Mouse (Mus musculus) gonadal fat pad, adult 2 months (tissue): ENCODE data around the gene Arl4d. TPM values are rescaled to one million over a fixed set of nuclear protein-coding genes. Genes with fewer than 3 reads are reported as not detected.

ENCODE experiments used
- DNase-seq: peaks from one replicate; pipeline ENCODE4 v3.0.0-alpha.2; 2012; ENCODE audit warnings: low read depth
- polyA plus RNA-seq: library from polyadenylated mRNA; depleted of rRNA; stranded (reverse); fragments of >200 nt; gene quantifications from 2 replicates; pipeline ENCODE4 v1.2.3, GENCODE M21; 2012

Gene Arl4d
- polyA plus RNA-seq, 1 experiment = 18.8 TPM

- DNase-seq = no peak
Observed at GRCm38 (mm10) chr11:101677655-101678054, 12.3 kb downstream of the Arl4d start.

- no peak for DNase-seq
Observed at GRCm38 (mm10) chr11:101678770-101679169, 13.4 kb downstream of the Arl4d start.

GRCm38 (mm10) chr11:101679907-101680306, 14.6 kb downstream of the Arl4d start:
- DNase-seq = no peak

- DNase-seq = no peak
Observed at GRCm38 (mm10) chr11:101680634-101681325, 15.4 kb downstream of the Arl4d start.

GRCm38 (mm10) chr11:101681968-101682367, 16.6 kb downstream of the Arl4d start:
- DNase-seq = no peak

GRCm38 (mm10) chr11:101682410-101682960, 17.1 kb downstream of the Arl4d start:
- no peak for DNase-seq

GRCm38 (mm10) chr11:101687351-101688301, 22.3 kb downstream of the Arl4d start:
- no peak for DNase-seq

GRCm38 (mm10) chr11:101689701-101690113, 24.4 kb downstream of the Arl4d start:
- DNase-seq = no peak

- DNase-seq = no peak
Observed at GRCm38 (mm10) chr11:101690326-101690725, 25.0 kb downstream of the Arl4d start.

GRCm38 (mm10) chr11:101695906-101696661, 30.7 kb downstream of the Arl4d start:
- no peak for DNase-seq

GRCm38 (mm10) chr11:101697156-101697861, 32.0 kb downstream of the Arl4d start:
- no peak for DNase-seq

- no peak for DNase-seq
Observed at GRCm38 (mm10) chr11:101698114-101698513, 32.8 kb downstream of the Arl4d start.

GRCm38 (mm10) chr11:101699556-101699955, 34.2 kb downstream of the Arl4d start:
- no peak for DNase-seq

- no peak for DNase-seq
Observed at GRCm38 (mm10) chr11:101699991-101700390, 34.6 kb downstream of the Arl4d start.

- no peak for DNase-seq
Observed at GRCm38 (mm10) chr11:101700446-101700845, 35.1 kb downstream of the Arl4d start.

- no peak for DNase-seq
Observed at GRCm38 (mm10) chr11:101704081-101704480, 38.7 kb downstream of the Arl4d start.

GRCm38 (mm10) chr11:101706764-101707448, 41.6 kb downstream of the Arl4d start:
- DNase-seq = no peak

- no peak for DNase-seq
Observed at GRCm38 (mm10) chr11:101708482-101708881, 43.1 kb downstream of the Arl4d start.

GRCm38 (mm10) chr11:101712811-101713210, 47.5 kb downstream of the Arl4d start:
- no peak for DNase-seq

- no peak for DNase-seq
Observed at GRCm38 (mm10) chr11:101714012-101714411, 48.7 kb downstream of the Arl4d start.
